9 mouse cellular contexts compared by ENCODE assay signal in the genomic region with DNA sequence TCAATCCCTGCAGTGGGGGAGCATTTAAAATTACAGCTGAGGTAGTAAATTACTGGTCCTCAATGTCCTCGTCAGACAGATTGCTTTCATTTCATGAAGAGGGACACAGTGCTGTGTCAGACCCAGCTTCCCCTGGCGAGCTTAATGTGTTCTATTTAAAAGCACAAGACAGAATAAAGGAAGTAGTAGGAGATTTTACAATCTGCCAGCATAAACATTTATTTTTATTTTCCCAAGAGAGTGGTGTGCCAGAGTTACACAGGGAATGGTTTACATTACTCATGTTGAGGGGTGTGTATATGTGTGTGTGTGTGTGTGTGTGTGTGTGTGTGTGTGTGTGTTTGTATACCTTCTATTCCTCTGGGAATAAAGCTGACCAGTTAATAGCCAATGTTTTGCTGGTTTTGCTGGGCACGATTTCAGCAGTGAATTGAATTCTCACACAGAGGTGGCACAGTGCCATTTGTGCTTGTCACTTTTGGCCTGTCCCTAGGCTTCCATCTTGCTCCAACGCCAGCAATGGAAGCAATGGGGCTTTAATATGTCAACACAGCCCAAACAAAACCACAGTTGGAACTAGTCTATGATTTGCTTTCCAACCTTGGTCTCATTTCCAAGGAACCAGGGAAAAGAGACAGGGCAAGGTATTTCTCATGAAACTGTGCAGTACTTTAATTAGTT.
DNase-seq lines count a peak whose midpoint lies in the region; ATAC-seq and TF ChIP-seq lines count a peak whose summit lies in the region.
"Had no signal": no experiment of that assay in that cellular context is flagged by ENCODE, and none has a peak within 500 bp of the region (broad histone marks: within the 10 kb centered on the region; RNA-seq: fewer than 3 reads in every experiment).

No protein-coding gene starts in this region.

- no peak overlapping the region for H3K9ac ChIP-seq in forebrain, embryonic 14.5 days (ENCODE audit: low read length)
- no peak overlapping the region for H3K9ac ChIP-seq in lung, embryonic 15.5 days
- H3K9ac ChIP-seq: embryonic facial prominence, embryonic 13.5 days had no signal

- intact Hi-C loops in left cerebral cortex, postnatal 36 days (cut with DNase I), result no loop called here

- no peak for TF ChIP-seq POLR2A in brain, embryonic 14.5 days (IDR thresholded peaks at IDR 0.05; ENCODE audit: borderline replicate concordance, extremely low read depth, insufficient read depth, insufficient read length, poor library complexity, severe bottlenecking)

- H3K27ac ChIP-seq in forebrain, embryonic 14.5 days (ENCODE audit: low read depth, low read length), result peak overlapping the region; percentile 52; the same call in 1 of the 2 replicates
- no peak overlapping the region for H3K27ac ChIP-seq in lung, embryonic 15.5 days
- H3K27ac ChIP-seq: embryonic facial prominence, embryonic 13.5 days had no signal

- DNase-seq in left cerebral cortex, adult 11 months (ENCODE audit: low spot score), result peak; percentile 5
- DNase-seq in left cerebral cortex, postnatal 36 days (ENCODE audit: low spot score in 2 of 2), result no peak
- DNase-seq in brain, embryonic 14.5 days (ENCODE audit: low read depth), result peak; percentile 85
- DNase-seq in forebrain, embryonic 14.5 days (ENCODE audit: low spot score), result peak; percentile 68
- no peak for DNase-seq in layer of hippocampus, postnatal 25 days (ENCODE audit: extremely low spot score in 1 of 2, low spot score in 1 of 2)
- DNase-seq in retina, postnatal 1 day, result no peak
- no peak for DNase-seq in spleen, postnatal 10 days (ENCODE audit: low spot score in 2 of 2)

- no peaks in the 10 kb centered on the region for H3K9me3 ChIP-seq in forebrain, embryonic 14.5 days (replicated peaks; ENCODE audit: control insufficient read depth, low read length)
- no peaks in the 10 kb centered on the region for H3K9me3 ChIP-seq in lung, embryonic 15.5 days
- H3K9me3 ChIP-seq: embryonic facial prominence, embryonic 13.5 days had no signal

- no peak overlapping the region for H3K4me3 ChIP-seq in forebrain, embryonic 14.5 days (ENCODE audit: low read depth, low read length)
- H3K4me3 ChIP-seq in lung, embryonic 15.5 days, result no peak overlapping the region
- H3K4me3 ChIP-seq: embryonic facial prominence, embryonic 13.5 days had no signal

- H3K4me2 ChIP-seq in forebrain, embryonic 14.5 days (ENCODE audit: low read length), result no peak overlapping the region
- H3K4me2 ChIP-seq in lung, embryonic 15.5 days, result no peak overlapping the region
- H3K4me2 ChIP-seq: embryonic facial prominence, embryonic 13.5 days had no signal

- 0 out of 2 replicates have a peak, but pooled peaks cover 2% of the 10 kb centered on the region for H3K4me1 ChIP-seq in forebrain, embryonic 14.5 days (ENCODE audit: control insufficient read depth, insufficient read depth, low read length)
- 0 out of 2 replicates have a peak, but pooled peaks cover 3% of the 10 kb centered on the region for H3K4me1 ChIP-seq in lung, embryonic 15.5 days

- ATAC-seq in forebrain, embryonic 14.5 days, result peak; percentile 75
- peak; percentile 83; the same call in 1 of the 2 replicates for ATAC-seq in lung, embryonic 15.5 days (ENCODE audit: borderline replicate concordance, extremely low read depth, low FRiP score, low TSS enrichment)

- TF ChIP-seq CTCF in brain, embryonic 14.5 days (IDR thresholded peaks at IDR 0.05; ENCODE audit: borderline replicate concordance, extremely low read depth, insufficient read depth, insufficient read length), result no peak

- no peaks in the 10 kb centered on the region for H3K36me3 ChIP-seq in forebrain, embryonic 14.5 days (ENCODE audit: control insufficient read depth, insufficient read depth, low read length)
- H3K36me3 ChIP-seq in lung, embryonic 15.5 days, result no peaks in the 10 kb centered on the region
- H3K36me3 ChIP-seq: embryonic facial prominence, embryonic 13.5 days had no signal

- WGBS in forebrain, embryonic 14.5 days, result 26% methylated on average over 4 of the region's 4 CpGs
- WGBS in lung, embryonic 15.5 days, result 37% methylated on average over 4 of the region's 4 CpGs

- H3K27me3 ChIP-seq in forebrain, embryonic 14.5 days (replicated peaks; ENCODE audit: control insufficient read depth, insufficient read depth, low read length), result no peaks in the 10 kb centered on the region
- H3K27me3 ChIP-seq in lung, embryonic 15.5 days, result no peaks in the 10 kb centered on the region
- H3K27me3 ChIP-seq: embryonic facial prominence, embryonic 13.5 days had no signal

Comparison
In these comparisons a context has a peak if more than half of its experiments do, and no peak if none do; other contexts are left out.
1. DNase-seq: peak in left cerebral cortex, adult 11 months (single experiment), brain, embryonic 14.5 days (single experiment) and forebrain, embryonic 14.5 days (single experiment); none in left cerebral cortex, postnatal 36 days (0 of 2), layer of hippocampus, postnatal 25 days (0 of 2), retina, postnatal 1 day (single experiment) and spleen, postnatal 10 days (0 of 2).